Mouse (Mus musculus) adrenal gland, postnatal 36 days (tissue): ENCODE measurements around the gene Hoxc12. TPM values are rescaled to one million over a fixed set of nuclear protein-coding genes. Genes with fewer than 3 reads are reported as not detected.
A peak's percentile ranks its signal among the peaks of the same experiment; 100 is the strongest.

Experiments
- DNase-seq, 2 experiments: peaks; one replicate each; pipeline ENCODE4 v3.0.0; 2021; ENCODE audit warnings: mixed read lengths in 1 of 2
- microRNA-seq: library from miRNA; unstranded; fragments of <30 nt; microRNA quantifications from one replicate; pipeline ENCODE4 v1.2.0, GENCODE M21; 2021
- total RNA-seq, 2 experiments: library from RNA; stranded (reverse); gene quantifications; 2 replicates each; pipeline ENCODE4 v1.2.3; 2021

The Hoxc12 gene
- total RNA-seq, 2 experiments from 2014 or later: not detected

GRCm38 (mm10) chr15:102980912-102981311 lies 44.4 kb downstream of the Hoxc12 start:
- DNase-seq: no peak

GRCm38 (mm10) chr15:102981379-102982288 lies 45.1 kb downstream of the Hoxc12 start:
- peak; percentile 28 to 54 for DNase-seq

GRCm38 (mm10) chr15:102983716-102984115 lies 47.2 kb downstream of the Hoxc12 start:
- no peak for DNase-seq

- no peak for DNase-seq
These were observed 48.0 kb downstream of the Hoxc12 start for GRCm38 (mm10) chr15:102984521-102984920.

- DNase-seq: no peak
These were observed 48.4 kb downstream of the Hoxc12 start for GRCm38 (mm10) chr15:102984925-102985324.

GRCm38 (mm10) chr15:102987124-102987833 lies 50.7 kb downstream of the Hoxc12 start:
- peak; percentile 92 to 95 for DNase-seq

GRCm38 (mm10) chr15:102988078-102988477 lies 51.5 kb downstream of the Hoxc12 start:
- DNase-seq: no peak

Small RNAs within 50 kb of the gene (microRNA-seq; reads per million reads assigned to microRNA genes)
- gene Mir196a-2: 228 reads per million, percentile 61 among the genes with 10 or more reads in this experiment

Other genes with a start within 250 kb of the Hoxc12 start
- gene Calcoco1, start 214.6 kb upstream of the Hoxc12 start, total RNA-seq: 100 to 1,000 TPM in 1 of 2 experiments, 10 to 100 TPM in 1; 92.7 to 110 TPM
- gene Hoxc13, start 15.7 kb upstream of the Hoxc12 start, total RNA-seq: not detected
- gene Hoxc11, start 17.7 kb downstream of the Hoxc12 start, total RNA-seq: not detected
- under 1 TPM; 0.17 to 0.20 TPM for gene Hoxc10, start 30.0 kb downstream of the Hoxc12 start, total RNA-seq
- gene Hoxc5, start 30.7 kb downstream of the Hoxc12 start, total RNA-seq: 1 to 10 TPM; 5.7 to 6.2 TPM
- gene Hoxc9, start 39.7 kb downstream of the Hoxc12 start, total RNA-seq: under 1 TPM; 0.72 to 0.96 TPM
- gene Hoxc8, start 53.9 kb downstream of the Hoxc12 start, total RNA-seq: 10 to 100 TPM; 25.4 to 29.5 TPM
- 10 to 100 TPM; 43.2 to 46.3 TPM for gene Hoxc6, start 61.5 kb downstream of the Hoxc12 start, total RNA-seq
- 1 to 10 TPM; 5.9 to 6.6 TPM for gene Hoxc4, start 82.2 kb downstream of the Hoxc12 start, total RNA-seq
- 10 to 100 TPM; 11.9 to 13.0 TPM for gene Smug1, start 230.3 kb downstream of the Hoxc12 start, total RNA-seq